Mouse (Mus musculus): ENCODE data around the gene Mmp17. TPM values are rescaled to one million over a fixed set of nuclear protein-coding genes. Genes with fewer than 3 reads are reported as not detected.
"Not testable (repeated sequence)": the region's sequence is repeated elsewhere in the genome, so short reads cannot be mapped to it uniquely, and the experiment has no call there.

Gene Mmp17
- total and polyA plus RNA-seq, 3 experiments: 1.0 to 1.5 (median 1.4) TPM

- H3K27me3 ChIP-seq (ENCODE audit: control insufficient read depth, insufficient read depth, low read length); DNase-seq; intact Hi-C loops (cut with DNase I); H3K4me1 ChIP-seq (ENCODE audit: control insufficient read depth, insufficient read depth, low read length); H3K9ac ChIP-seq (ENCODE audit: low read depth, low read length); H3K79me2 ChIP-seq (replicated peaks; ENCODE audit: control insufficient read depth, insufficient read depth, low read length); H3K36me3 ChIP-seq (ENCODE audit: control insufficient read depth, insufficient read depth, low read length); H3K27ac ChIP-seq; H3K4me3 ChIP-seq: not testable (repeated sequence)
- TF ChIP-seq CTCF (IDR thresholded peaks at IDR 0.05): peak; percentile 43
- WGBS: 53% methylated on average over 9 of the region's 9 CpGs
These were observed 36.6 kb downstream of the Mmp17 start for GRCm38 (mm10) chr5:129620600-129620999.

- Histone ChIP-seq H3K4me1 (ENCODE audit: control insufficient read depth, insufficient read depth, low read length) (no peaks in the 10 kb centered on the region), H3K27me3 (ENCODE audit: control insufficient read depth, insufficient read depth, low read length) (no peaks in the 10 kb centered on the region), H3K36me3 (ENCODE audit: control insufficient read depth, insufficient read depth, low read length) (no peaks in the 10 kb centered on the region), H3K4me3 (no peak overlapping the region), H3K27ac (no peak overlapping the region), H3K9ac (ENCODE audit: low read depth, low read length) (no peak overlapping the region), H3K79me2 (replicated peaks; ENCODE audit: control insufficient read depth, insufficient read depth, low read length) (no peaks in the 10 kb centered on the region)
- intact Hi-C loops (cut with DNase I): no loop called here
- DNase-seq: no peak
- WGBS: 85% methylated on average over 5 of the region's 5 CpGs
- TF ChIP-seq EP300 (IDR thresholded peaks at IDR 0.05; ENCODE audit: insufficient read depth, low read depth, low read length) (no peak), POLR2A (IDR thresholded peaks at IDR 0.05; ENCODE audit: insufficient read depth, low read depth, low read length) (no peak), CTCF (IDR thresholded peaks at IDR 0.05) (no peak)
These were observed 37.4 kb downstream of the Mmp17 start for GRCm38 (mm10) chr5:129621361-129621760.

- Histone ChIP-seq H3K4me1 (ENCODE audit: control insufficient read depth, insufficient read depth, low read length) (no peaks in the 10 kb centered on the region), H3K36me3 (ENCODE audit: control insufficient read depth, insufficient read depth, low read length) (no peaks in the 10 kb centered on the region), H3K4me3 (no peak overlapping the region), H3K79me2 (replicated peaks; ENCODE audit: control insufficient read depth, insufficient read depth, low read length) (no peaks in the 10 kb centered on the region), H3K27me3 (ENCODE audit: control insufficient read depth, insufficient read depth, low read length) (no peaks in the 10 kb centered on the region), H3K9ac (ENCODE audit: low read depth, low read length) (no peak overlapping the region), H3K27ac (no peak overlapping the region)
- no peak for TF ChIP-seq POLR2A (IDR thresholded peaks at IDR 0.05; ENCODE audit: insufficient read depth, low read depth, low read length)
- TF ChIP-seq EP300 (IDR thresholded peaks at IDR 0.05; ENCODE audit: insufficient read depth, low read depth, low read length): no peak
- no peak for TF ChIP-seq CTCF (IDR thresholded peaks at IDR 0.05)
- WGBS: 75% methylated on average over 6 of the region's 6 CpGs
- intact Hi-C loops (cut with DNase I): no loop called here
- no peak for DNase-seq
These were observed 42.1 kb downstream of the Mmp17 start for GRCm38 (mm10) chr5:129626099-129626498.

GRCm38 (mm10) chr5:129626586-129626985, 42.6 kb downstream of the Mmp17 start:
- H3K36me3 ChIP-seq (ENCODE audit: control insufficient read depth, insufficient read depth, low read length); H3K9ac ChIP-seq (ENCODE audit: low read depth, low read length); H3K4me3 ChIP-seq; H3K27ac ChIP-seq; intact Hi-C loops (cut with DNase I); H3K4me1 ChIP-seq (ENCODE audit: control insufficient read depth, insufficient read depth, low read length); DNase-seq; H3K27me3 ChIP-seq (ENCODE audit: control insufficient read depth, insufficient read depth, low read length); H3K79me2 ChIP-seq (replicated peaks; ENCODE audit: control insufficient read depth, insufficient read depth, low read length): not testable (repeated sequence)
- 66% methylated on average over 4 of the region's 4 CpGs for whole genome bisulfite sequencing

DNA sequence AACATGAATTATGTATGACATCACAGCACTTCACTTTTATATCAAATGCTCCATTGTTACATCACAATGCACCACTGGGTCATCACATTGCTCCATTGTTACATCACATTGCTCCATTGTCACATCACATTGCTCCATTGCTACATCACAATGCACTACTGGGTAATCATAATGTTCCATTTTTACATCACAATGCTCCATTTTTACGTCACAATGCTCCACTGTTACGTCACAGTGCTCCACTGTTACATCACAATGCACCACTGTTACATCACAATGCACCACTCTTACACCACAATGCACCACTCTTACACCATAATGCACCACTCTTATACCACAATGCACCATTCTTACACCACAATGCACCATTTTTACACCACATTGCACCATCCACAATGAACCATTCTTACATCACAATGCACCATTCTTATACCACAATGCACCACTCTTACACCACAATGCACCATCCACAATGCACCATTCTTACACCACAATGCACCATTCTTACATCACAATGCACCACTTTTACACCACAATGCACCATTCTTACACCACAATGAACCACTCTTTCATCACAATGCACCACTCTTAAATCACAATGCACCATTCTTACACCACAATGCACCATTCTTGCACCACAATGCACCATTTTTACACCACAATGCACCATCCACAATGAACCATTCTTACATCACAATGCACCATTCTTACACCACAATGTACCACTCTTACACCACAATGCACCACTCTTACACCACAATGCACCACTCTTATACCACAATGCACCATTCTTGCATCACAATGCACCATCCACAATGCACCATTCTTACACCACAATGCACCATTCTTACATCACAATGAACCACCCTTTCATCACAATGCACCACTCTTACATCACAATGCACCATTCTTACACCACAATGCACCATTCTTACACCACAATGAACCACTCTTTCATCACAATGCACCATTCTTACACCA, 48.6 kb downstream of the Mmp17 start:
- DNase-seq; H3K9ac ChIP-seq (ENCODE audit: low read depth, low read length); H3K79me2 ChIP-seq (replicated peaks; ENCODE audit: control insufficient read depth, insufficient read depth, low read length); intact Hi-C loops (cut with DNase I); H3K27me3 ChIP-seq (ENCODE audit: control insufficient read depth, insufficient read depth, low read length); H3K27ac ChIP-seq; H3K36me3 ChIP-seq (ENCODE audit: control insufficient read depth, insufficient read depth, low read length); H3K4me3 ChIP-seq; H3K4me1 ChIP-seq (ENCODE audit: control insufficient read depth, insufficient read depth, low read length): not testable (repeated sequence)
- WGBS: 82% methylated on average over 2 of the region's 2 CpGs

DNA sequence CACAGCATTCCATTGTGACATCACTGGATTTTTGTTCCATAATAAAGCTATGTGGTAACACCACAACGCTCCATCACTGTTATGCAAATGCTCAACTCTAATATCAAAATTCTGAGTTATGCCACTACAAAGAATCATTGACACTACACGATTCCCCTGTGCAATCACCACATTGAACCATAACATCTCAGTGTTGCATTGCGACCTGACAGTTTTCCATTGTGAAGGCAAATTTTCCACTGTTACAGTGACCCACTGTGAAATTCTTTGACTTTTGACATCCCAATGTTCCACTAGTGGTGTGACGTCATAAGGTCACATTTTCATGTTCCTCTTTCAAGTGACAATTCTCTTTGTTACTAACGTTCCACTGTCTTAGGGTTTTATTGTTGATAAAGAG, 66.9 kb downstream of the Mmp17 start:
- Histone ChIP-seq H3K27me3 (ENCODE audit: control insufficient read depth, insufficient read depth, low read length) (no peaks in the 10 kb centered on the region), H3K79me2 (replicated peaks; ENCODE audit: control insufficient read depth, insufficient read depth, low read length) (no peaks in the 10 kb centered on the region), H3K4me1 (ENCODE audit: control insufficient read depth, insufficient read depth, low read length) (no peaks in the 10 kb centered on the region), H3K4me3 (no peak overlapping the region), H3K27ac (no peak overlapping the region), H3K36me3 (ENCODE audit: control insufficient read depth, insufficient read depth, low read length) (no peaks in the 10 kb centered on the region), H3K9ac (ENCODE audit: low read depth, low read length) (no peak overlapping the region)
- no peak for DNase-seq
- TF ChIP-seq CTCF (IDR thresholded peaks at IDR 0.05): no peak
- no peak for TF ChIP-seq EP300 (IDR thresholded peaks at IDR 0.05; ENCODE audit: insufficient read depth, low read depth, low read length)
- TF ChIP-seq POLR2A (IDR thresholded peaks at IDR 0.05; ENCODE audit: insufficient read depth, low read depth, low read length): no peak
- whole genome bisulfite sequencing: 93% methylated on average over 5 of the region's 5 CpGs
- intact Hi-C loops (cut with DNase I): no loop called here
